Mouse (Mus musculus) hindbrain, embryonic 14.5 days (tissue): ENCODE measurements around the gene Brinp3. TPM values are rescaled to one million over a fixed set of nuclear protein-coding genes. Genes with fewer than 3 reads are reported as not detected.

Experiments used
- ATAC-seq: fragments of 200-750 bp; cut with Nextera tagmentation; 2 replicates; pipeline ENCODE4 v1.8.0; 2017; ENCODE audit warnings: moderate number of reproducible peaks, mild to moderate bottlenecking, moderate TSS enrichment, moderate library complexity; ENCODE audit not compliant: low FRiP score
- DNase-seq: peaks from one replicate; pipeline ENCODE4 v3.0.0-alpha.2; 2015; ENCODE audit warnings: low spot score
- H3K27ac ChIP-seq: fragments of 300-500 bp; sonication (generic); 2 replicates; pipeline ENCODE4 v1.5.1; 2014; ENCODE audit warnings: mild to moderate bottlenecking, moderate library complexity
- H3K27me3 ChIP-seq: fragments of 300-500 bp; sonication (generic); 2 replicates; pipeline ENCODE4 v1.6.1; 2014; ENCODE audit warnings: mild to moderate bottlenecking, low read length, mixed read lengths; ENCODE audit not compliant: control insufficient read depth, insufficient read depth
- H3K36me3 ChIP-seq: fragments of 300-500 bp; sonication (generic); replicated peaks from 2 replicates; pipeline ENCODE4 v1.6.1; 2014; ENCODE audit not compliant: control insufficient read depth, insufficient read depth
- H3K4me1 ChIP-seq: fragments of 300-500 bp; sonication (generic); replicated peaks from 2 replicates; pipeline ENCODE4 v1.6.1; 2014; ENCODE audit warnings: antibody characterized with exemption, low read length, mixed read lengths; ENCODE audit not compliant: control insufficient read depth, insufficient read depth
- H3K4me2 ChIP-seq: fragments of 300-500 bp; sonication (generic); replicated peaks from 2 replicates; pipeline ENCODE4 v1.6.1; 2014; ENCODE audit warnings: mild to moderate bottlenecking, moderate library complexity
- H3K4me3 ChIP-seq: fragments of 300-500 bp; sonication (generic); replicated peaks from 2 replicates; pipeline ENCODE4 v1.5.1; 2014; ENCODE audit warnings: mild to moderate bottlenecking, low read length
- H3K9ac ChIP-seq: fragments of 300-500 bp; sonication (generic); 2 replicates; pipeline ENCODE4 v1.6.1; 2014
- H3K9me3 ChIP-seq: fragments of 300-500 bp; sonication (generic); 2 replicates; pipeline ENCODE4 v1.6.1; 2016; ENCODE audit warnings: low read length; ENCODE audit not compliant: control insufficient read depth
- WGBS: fragments of 180-500 bp; shearing (Covaris S2); extraction: QIAGEN DNeasy Blood & Tissue Kit; methylation state at CpG from one replicate; pipeline ENCODE4 v1.1.7; 2014; 5-methylcytosine and 5-hydroxymethylcytosine counted together
- polyA plus RNA-seq: library from polyadenylated mRNA; unstranded; fragments of >200 nt; fragmentation: Nextera tagmentation; extraction: Ambion mirVana; gene quantifications from 2 replicates; pipeline ENCODE4 v1.2.1, GENCODE M21; 2014

The Brinp3 gene
- polyA plus RNA-seq, result 33.8 and 38.9 TPM in 2 replicates

DNA sequence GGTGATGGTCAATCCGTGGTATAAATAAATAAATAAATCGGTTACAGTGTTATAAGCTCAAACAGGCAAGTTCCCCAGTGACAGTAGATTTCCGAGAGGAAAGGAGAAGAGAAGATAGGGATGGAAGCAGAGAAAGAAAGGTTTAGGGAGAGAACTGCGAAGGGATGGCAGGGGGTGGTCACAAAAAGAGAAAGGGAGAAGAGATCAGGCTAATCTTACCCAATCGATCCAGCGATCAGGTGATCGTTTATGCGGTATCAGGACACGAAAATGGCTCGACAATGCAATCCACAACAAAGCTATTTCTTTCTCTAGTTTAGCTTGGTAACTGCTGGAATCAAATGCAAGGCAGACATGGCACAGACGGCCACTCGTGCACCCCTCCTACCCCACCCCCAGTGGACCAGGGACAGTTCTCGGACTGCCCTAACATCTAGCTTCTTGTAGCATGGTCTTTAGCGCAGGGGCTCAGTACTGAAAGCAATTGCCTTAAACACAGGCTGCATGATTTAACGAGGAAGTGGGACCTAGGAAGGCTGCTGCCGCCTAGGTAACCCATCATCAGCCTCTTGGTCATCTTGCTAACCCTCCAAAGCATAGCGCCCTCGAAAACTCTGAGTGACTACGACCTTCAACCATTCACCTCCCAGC lies at the start of gene Brinp3:
Brinp3 (plus strand) TSS at position 80 of the 651 bp plus-strand sequence.
- Histone ChIP-seq H3K36me3 (no peaks in the 10 kb centered on the region), H3K27ac (peak within 1 kb of the TSS; percentile 44), H3K9me3 (no peaks in the 10 kb centered on the region), H3K27me3 (peaks cover 9% of the 10 kb centered on the region; the same call in 1 of the 2 replicates), H3K4me1 (no peaks in the 10 kb centered on the region; the same call in 1 of the 2 replicates), H3K9ac (peak within 1 kb of the TSS; percentile 52), H3K4me2 (peak within 1 kb of the TSS; percentile 77), H3K4me3 (peak within 1 kb of the TSS; percentile 35)
- ATAC-seq (peak; percentile 51), DNase-seq (peak; percentile 44)
- WGBS, result under 1% methylated on average over 19 of the region's 19 CpGs

DNA sequence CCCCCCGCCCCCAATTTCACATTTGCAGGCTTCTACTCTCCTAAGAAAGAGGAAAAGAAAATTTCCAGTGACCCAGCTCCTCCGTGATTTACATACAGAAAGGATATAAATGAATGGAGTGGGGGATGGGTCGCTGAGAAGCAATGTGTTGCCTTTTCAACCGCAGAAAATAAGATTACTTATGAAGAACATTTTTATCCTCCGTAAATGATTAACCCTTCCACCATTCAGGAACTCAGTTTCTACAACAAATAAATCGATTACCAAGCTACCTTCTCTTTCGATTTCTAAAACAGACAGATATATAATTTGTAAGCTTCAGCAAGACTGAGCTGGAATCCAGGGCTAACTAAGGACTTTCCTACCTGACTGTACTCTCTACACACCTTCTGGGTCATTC lies 339 bp upstream of the Brinp3 start:
- Histone ChIP-seq H3K9ac (peak overlapping the region; percentile 52), H3K9me3 (no peaks in the 10 kb centered on the region), H3K36me3 (no peaks in the 10 kb centered on the region), H3K27ac (peak overlapping the region; percentile 44), H3K27me3 (peaks cover 9% of the 10 kb centered on the region; the same call in 1 of the 2 replicates), H3K4me2 (peak overlapping the region; percentile 77), H3K4me3 (peak overlapping the region; percentile 35), H3K4me1 (no peaks in the 10 kb centered on the region; the same call in 1 of the 2 replicates)
- WGBS, result 5% methylated on average over 7 of the region's 7 CpGs
- ATAC-seq, result peak; percentile 15; the same call in 1 of the 2 replicates
- DNase-seq, result peak; percentile 69

DNA sequence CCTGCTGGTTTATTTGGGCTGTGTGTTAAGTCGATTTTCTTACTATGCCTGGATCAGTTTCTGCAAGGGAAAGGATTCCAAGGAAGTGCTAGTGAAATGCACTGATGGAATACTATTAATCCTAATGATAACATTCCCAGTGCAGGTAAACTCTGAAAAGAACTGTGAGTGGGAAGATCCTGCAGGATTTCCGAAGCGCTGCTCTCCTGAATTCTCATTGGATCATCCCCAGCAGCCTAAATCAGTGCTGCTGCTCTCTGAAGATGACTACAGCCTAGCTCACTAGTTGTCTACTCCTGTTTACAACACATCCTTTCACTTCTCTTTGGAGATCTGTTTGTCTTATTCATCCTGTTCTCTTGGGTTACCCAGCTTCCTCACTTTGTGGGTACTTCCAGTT lies 826 bp downstream of the Brinp3 start:
- ATAC-seq, result no peak
- Histone ChIP-seq H3K27ac (peak overlapping the region; percentile 44; the same call in 1 of the 2 replicates), H3K27me3 (peaks cover 9% of the 10 kb centered on the region; the same call in 1 of the 2 replicates), H3K9ac (peak overlapping the region; percentile 52), H3K4me1 (no peaks in the 10 kb centered on the region; the same call in 1 of the 2 replicates), H3K4me3 (peak overlapping the region; percentile 35), H3K4me2 (peak overlapping the region; percentile 77), H3K9me3 (no peaks in the 10 kb centered on the region), H3K36me3 (no peaks in the 10 kb centered on the region)
- WGBS, result 2% methylated on average over 3 of the region's 3 CpGs
- DNase-seq, result no peak

DNA sequence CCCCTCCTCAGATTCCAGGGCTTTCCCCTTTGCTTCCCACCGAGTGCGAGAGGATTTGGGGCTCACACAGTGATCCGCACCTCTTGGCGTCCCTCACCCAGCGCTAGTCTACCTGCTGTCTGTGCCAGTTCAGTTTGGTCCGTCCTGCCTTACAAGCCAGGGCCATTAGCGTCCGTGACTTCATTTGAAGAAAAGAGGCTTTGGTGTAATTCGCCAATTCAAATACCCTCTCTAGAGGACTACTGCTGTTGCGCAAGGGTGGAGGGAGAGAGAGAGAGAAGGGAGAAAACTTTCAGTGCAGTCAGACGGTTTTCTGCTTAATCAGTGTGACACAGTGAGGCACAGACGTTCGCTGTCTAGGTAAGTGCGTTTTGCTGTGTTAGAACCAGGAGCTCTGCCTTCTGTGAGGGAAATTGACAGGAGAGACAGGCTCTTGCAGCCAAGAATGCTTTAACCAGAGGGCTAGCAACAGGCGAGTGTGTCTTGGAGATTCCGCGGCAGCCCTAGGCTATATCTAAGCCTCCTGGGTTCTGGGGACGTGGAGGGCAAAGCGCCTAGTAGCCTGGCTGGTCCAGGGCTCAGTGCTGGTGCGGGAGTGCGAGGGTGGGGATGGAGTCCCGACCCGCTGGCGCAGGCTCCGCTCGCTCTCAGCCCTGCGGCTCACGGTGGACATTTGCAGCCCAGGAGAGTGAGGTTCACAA lies 3.0 kb downstream of the Brinp3 start:
- Histone ChIP-seq H3K27me3 (peaks cover 9% of the 10 kb centered on the region; the same call in 1 of the 2 replicates), H3K27ac (peak overlapping the region; percentile 76), H3K9me3 (no peaks in the 10 kb centered on the region), H3K4me3 (peak overlapping the region; percentile 35), H3K9ac (peak overlapping the region; percentile 72), H3K36me3 (no peaks in the 10 kb centered on the region), H3K4me2 (peak overlapping the region; percentile 77), H3K4me1 (no peaks in the 10 kb centered on the region; the same call in 1 of the 2 replicates)
- DNase-seq (peak; percentile 60), ATAC-seq (peak; percentile 64)
- WGBS, result under 1% methylated on average over 28 of the region's 28 CpGs

DNA sequence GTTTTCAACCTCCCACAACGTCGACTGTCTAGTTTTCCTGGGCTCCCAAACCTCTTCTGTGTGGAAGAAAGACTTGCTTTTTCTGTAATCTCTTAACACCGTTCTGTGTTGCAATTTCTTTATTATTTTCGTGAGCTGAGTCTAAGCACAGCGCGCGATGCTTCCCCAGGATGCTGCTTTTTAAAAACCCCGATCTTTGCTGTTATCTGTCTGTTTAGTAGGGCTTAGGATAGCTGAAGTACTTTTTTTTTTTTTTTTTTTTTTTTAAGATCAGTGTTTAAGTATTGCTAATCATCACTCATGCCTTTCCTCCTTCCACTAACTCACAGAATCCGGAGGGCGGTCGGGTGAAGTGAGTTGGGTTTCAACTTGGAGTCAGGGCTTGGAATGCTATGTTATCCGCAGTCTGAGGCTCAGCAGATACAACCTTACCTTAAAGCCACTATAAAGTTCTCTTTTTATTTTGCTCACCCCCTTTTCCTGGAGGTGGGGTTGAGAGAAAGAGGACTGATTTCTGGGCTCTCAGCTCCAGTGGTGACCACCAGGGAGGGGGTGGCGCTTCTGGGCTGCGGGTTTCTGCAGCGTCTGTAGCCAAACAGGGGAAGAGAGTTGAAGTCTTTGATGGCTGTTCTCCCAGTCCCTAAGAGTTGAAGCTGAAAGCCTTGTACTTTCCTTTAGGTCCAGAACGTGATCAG lies 3.7 kb downstream of the Brinp3 start:
- DNase-seq (peak; percentile 48), ATAC-seq (peak; percentile 35)
- Histone ChIP-seq H3K36me3 (no peaks in the 10 kb centered on the region), H3K4me3 (peak overlapping the region; percentile 35), H3K9ac (peak overlapping the region; percentile 72), H3K4me2 (peak overlapping the region; percentile 77), H3K27ac (peak overlapping the region; percentile 76), H3K4me1 (no peaks in the 10 kb centered on the region; the same call in 1 of the 2 replicates), H3K27me3 (peaks cover 9% of the 10 kb centered on the region; the same call in 1 of the 2 replicates), H3K9me3 (no peaks in the 10 kb centered on the region)
- under 1% methylated on average over 16 of the region's 16 CpGs for WGBS

DNA sequence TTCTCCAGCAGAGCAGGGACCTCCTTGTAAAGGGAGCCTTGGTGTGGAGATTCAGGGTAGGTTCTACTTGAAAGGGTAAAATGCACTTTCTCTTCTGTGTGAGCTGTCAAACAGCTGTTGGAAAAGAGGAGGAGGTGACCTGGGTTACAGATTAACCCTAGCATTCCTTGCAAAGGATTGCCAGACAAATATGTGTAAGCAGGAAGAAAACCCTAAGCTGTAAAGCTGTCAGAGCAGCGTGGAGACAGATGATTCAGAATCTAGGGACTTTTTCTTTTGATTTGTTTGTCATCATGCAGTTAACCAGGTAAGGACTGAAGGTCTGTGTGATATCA lies 4.2 kb downstream of the Brinp3 start:
- 6% methylated on average over 1 of the region's 1 CpGs for WGBS
- Histone ChIP-seq H3K9ac (peak overlapping the region; percentile 72; the same call in 1 of the 2 replicates), H3K4me1 (no peaks in the 10 kb centered on the region; the same call in 1 of the 2 replicates), H3K27ac (no peak overlapping the region), H3K4me2 (peak overlapping the region; percentile 77), H3K4me3 (peak overlapping the region; percentile 35), H3K27me3 (peaks cover 9% of the 10 kb centered on the region; the same call in 1 of the 2 replicates), H3K9me3 (no peaks in the 10 kb centered on the region), H3K36me3 (no peaks in the 10 kb centered on the region)
- ATAC-seq (no peak), DNase-seq (no peak)

DNA sequence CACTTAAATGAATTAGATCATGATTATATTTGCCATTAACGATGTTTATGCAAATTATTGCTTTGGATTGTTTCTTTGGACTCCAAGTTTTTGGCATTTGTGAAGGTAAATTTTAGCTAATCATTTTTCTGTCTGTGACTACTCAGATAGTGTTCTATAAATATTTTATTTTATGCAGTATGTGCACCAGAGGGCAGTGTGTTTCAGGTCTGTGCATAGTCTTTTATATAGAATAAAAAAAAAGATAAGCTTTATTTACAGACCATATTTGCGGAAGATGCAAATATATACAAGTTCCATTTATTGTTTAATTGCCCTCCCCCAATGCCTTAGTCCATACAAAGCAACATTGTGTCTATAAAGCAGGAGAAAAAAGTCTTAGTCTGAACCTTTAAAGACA lies 20.8 kb downstream of the Brinp3 start:
- H3K4me2 ChIP-seq, result no peak overlapping the region
- 71% methylated on average over 2 of the region's 2 CpGs for WGBS
- H3K36me3 ChIP-seq, result no peaks in the 10 kb centered on the region
- ATAC-seq (no peak), DNase-seq (no peak)
- H3K27ac ChIP-seq, result no peak overlapping the region
- H3K4me3 ChIP-seq, result no peak overlapping the region
- no peaks in the 10 kb centered on the region for H3K9me3 ChIP-seq
- no peaks in the 10 kb centered on the region for H3K4me1 ChIP-seq
- H3K9ac ChIP-seq, result no peak overlapping the region
- H3K27me3 ChIP-seq, result no peaks in the 10 kb centered on the region

DNA sequence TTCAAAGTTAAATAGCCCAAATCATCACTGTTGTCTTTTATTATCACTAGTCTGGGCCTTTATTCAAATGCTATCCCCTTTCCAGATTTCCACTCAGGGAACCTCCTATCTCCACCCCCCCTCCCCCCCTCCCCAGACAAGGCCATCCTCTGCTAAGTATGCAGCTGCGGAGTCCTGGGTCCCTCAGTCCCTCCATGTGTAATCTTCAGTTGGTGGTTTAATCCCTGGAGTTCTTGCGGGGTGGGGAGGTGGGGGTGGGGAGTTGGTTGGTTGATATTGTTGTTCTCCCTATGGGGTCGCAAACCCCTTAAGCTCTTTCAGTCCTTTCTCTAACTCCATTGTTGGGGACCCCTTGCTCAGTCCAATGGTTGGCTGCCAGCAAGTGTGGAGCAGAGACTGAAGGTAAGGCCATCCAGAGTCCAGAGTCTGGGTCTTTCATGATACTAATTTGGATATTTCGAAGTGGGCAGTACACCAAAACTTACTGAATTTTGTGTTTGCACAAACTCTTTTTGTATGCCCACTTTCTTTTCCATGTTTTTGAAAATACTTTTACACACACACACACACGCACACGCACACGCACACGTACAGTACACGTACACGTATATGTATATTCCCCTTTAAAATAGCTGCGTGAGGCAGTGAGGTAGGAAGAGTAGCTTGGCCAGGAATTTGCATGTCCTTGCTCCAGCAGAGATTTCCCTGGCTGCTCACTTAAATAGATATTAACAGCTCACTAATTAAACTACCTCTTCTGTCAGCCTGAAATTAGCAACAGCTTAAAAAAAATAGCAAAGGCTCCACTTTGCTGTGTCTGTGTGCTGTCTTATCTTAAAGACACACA lies 29.4 kb downstream of the Brinp3 start:
- Histone ChIP-seq H3K4me1 (no peaks in the 10 kb centered on the region), H3K4me2 (no peak overlapping the region), H3K9me3 (no peaks in the 10 kb centered on the region), H3K9ac (no peak overlapping the region), H3K27ac (no peak overlapping the region), H3K4me3 (no peak overlapping the region), H3K27me3 (no peaks in the 10 kb centered on the region), H3K36me3 (no peaks in the 10 kb centered on the region)
- ATAC-seq, result no peak
- DNase-seq, result no peak
- WGBS, result 63% methylated on average over 11 of the region's 11 CpGs
